Mouse (Mus musculus) spleen, adult 2 months (tissue): Measurements from ENCODE around the gene Crp. TPM values are rescaled to one million over a fixed set of nuclear protein-coding genes. Genes with fewer than 3 reads are reported as not detected.

ENCODE experiments used
- DNase-seq, 2 experiments: peaks; one replicate each; pipeline versions ENCODE4 v3.0.0 to v3.0.0-alpha.2; 2012 to 2021; ENCODE audit warnings: low spot score in 2 of 2, low read depth in 1 of 2
- H3K27ac ChIP-seq: fragments of 200-500 bp; 2 replicates; pipeline ENCODE4 v1.5.1; 2012; ENCODE audit warnings: low read length, inconsistent platforms; ENCODE audit not compliant: insufficient read depth
- H3K27me3 ChIP-seq: fragments of 200-500 bp; 2 replicates; pipeline ENCODE4 v1.6.1; 2012; ENCODE audit warnings: mild to moderate bottlenecking, moderate library complexity, low read length, inconsistent platforms; ENCODE audit not compliant: control insufficient read depth, insufficient read depth
- H3K36me3 ChIP-seq: fragments of 200-500 bp; 2 replicates; pipeline ENCODE4 v1.6.1; 2012; ENCODE audit warnings: mild to moderate bottlenecking, low read length, inconsistent platforms; ENCODE audit not compliant: control insufficient read depth, insufficient read depth
- H3K4me1 ChIP-seq: fragments of 200-500 bp; 2 replicates; pipeline ENCODE4 v1.6.1; 2011; ENCODE audit warnings: inconsistent platforms; ENCODE audit not compliant: control insufficient read depth, insufficient read depth, insufficient read length
- H3K4me3 ChIP-seq: fragments of 200-500 bp; 2 replicates; pipeline ENCODE4 v1.5.1; 2011; ENCODE audit warnings: mild to moderate bottlenecking, inconsistent platforms; ENCODE audit not compliant: insufficient read depth, insufficient read length; ENCODE audit errors: extremely low read depth
- CTCF ChIP-seq: fragments of 200-500 bp; IDR thresholded peaks from 2 replicates; pipeline ENCODE4 v1.5.1; 2011; ENCODE audit warnings: mild to moderate bottlenecking, inconsistent platforms; ENCODE audit not compliant: insufficient read depth, insufficient read length, insufficient replicate concordance; ENCODE audit errors: extremely low read depth
- POLR2A ChIP-seq: fragments of 200-500 bp; IDR thresholded peaks from 2 replicates; pipeline ENCODE4 v1.6.1; 2011; ENCODE audit warnings: low read depth, low read length, inconsistent platforms
- WGBS: fragments of 180-500 bp; shearing (Covaris S2); methylation state at CpG from one replicate; pipeline ENCODE4 v1.1.7; 2018; 5-methylcytosine and 5-hydroxymethylcytosine counted together
- polyA plus RNA-seq: library from polyadenylated mRNA; depleted of rRNA; stranded (reverse); fragments of >200 nt; gene quantifications from 2 replicates; pipeline ENCODE4 v1.2.3, GENCODE M21; 2012; rRNA removed

Gene Crp
- polyA plus RNA-seq, 1 experiment: 0.07 TPM

- 88% methylated on average over 1 of the region's 1 CpGs for WGBS
- Histone ChIP-seq H3K4me1 (no peaks in the 10 kb centered on the region), H3K27ac (no peak overlapping the region), H3K27me3 (no peaks in the 10 kb centered on the region), H3K4me3 (no peak overlapping the region), H3K36me3 (no peaks in the 10 kb centered on the region)
- no peak for DNase-seq
- TF ChIP-seq POLR2A (no peak), CTCF (no peak)
These were observed 178.8 kb downstream of the Crp start for GRCm38 (mm10) chr1:172876675-172877074.

Other genes with a start within 250 kb of the Crp start
- 4.3 and 5.5 TPM in 2 replicates for gene Slamf9, start 222.7 kb upstream of the Crp start, polyA plus RNA-seq
- gene Igsf9, start 216.3 kb upstream of the Crp start, polyA plus RNA-seq: 8.6 and 9.0 TPM in 2 replicates
- 186 and 208 TPM in 2 replicates for gene Tagln2, start 198.0 kb upstream of the Crp start, polyA plus RNA-seq
- 0.19 and 0.20 TPM in 2 replicates for gene Cfap45, start 177.3 kb upstream of the Crp start, polyA plus RNA-seq
- 0.09 and 0.29 TPM in 2 replicates for gene Vsig8, start 142.1 kb upstream of the Crp start, polyA plus RNA-seq
- 15.8 and 18.6 TPM in 2 replicates for gene Slamf8, start 107.5 kb upstream of the Crp start, polyA plus RNA-seq
- gene Fcrl6, start 95.5 kb upstream of the Crp start, polyA plus RNA-seq: 0.06 TPM in 1 of 2 replicates, not detected in the other
- gene Dusp23, start 65.1 kb upstream of the Crp start, polyA plus RNA-seq: 10.4 and 11.4 TPM in 2 replicates
- not detected in 2 replicates for gene Apcs, start 197.0 kb downstream of the Crp start, polyA plus RNA-seq